Mouse (Mus musculus) E14TG2a.4 (cell line): ENCODE data around the gene Gga2.

Experiments used
- H3K27me3 ChIP-seq: 2 replicates; pipeline ENCODE4 v1.6.1; 2014; ENCODE audit warnings: low read length, control low read depth; ENCODE audit not compliant: insufficient read depth
- H3K36me3 ChIP-seq: 2 replicates; pipeline ENCODE4 v1.6.1; 2014; ENCODE audit warnings: low read length, control low read depth; ENCODE audit not compliant: insufficient read depth
- H3K4me1 ChIP-seq: replicated peaks from 2 replicates; pipeline ENCODE4 v1.6.1; 2014; ENCODE audit warnings: low read depth, low read length, control low read depth
- H3K4me3 ChIP-seq: replicated peaks from 2 replicates; pipeline ENCODE4 v1.5.1; 2014; ENCODE audit warnings: mild to moderate bottlenecking, low read length
- H3K9me3 ChIP-seq: 2 replicates; pipeline ENCODE4 v1.6.1; 2014; ENCODE audit warnings: low read length, control low read depth
- CTCF ChIP-seq: conservative IDR thresholded peaks from 2 replicates; pipeline ENCODE4 v1.5.1; 2014; ENCODE audit warnings: low read length
- NANOG ChIP-seq: IDR thresholded peaks from 2 replicates; pipeline ENCODE4 v1.6.1; 2014; ENCODE audit warnings: borderline replicate concordance, low read length, mixed read lengths
- POU5F1 ChIP-seq: IDR thresholded peaks from 2 replicates; pipeline ENCODE4 v1.6.1; 2014; ENCODE audit warnings: low read length, borderline replicate concordance

Gene Gga2

GRCm38 (mm10) chr7:121970250-121970649, 50.8 kb downstream of the Gga2 start:
- Histone ChIP-seq H3K27me3 (no peaks in the 10 kb centered on the region), H3K4me1 (no peaks in the 10 kb centered on the region), H3K36me3 (peaks cover 65% of the 10 kb centered on the region), H3K9me3 (no peaks in the 10 kb centered on the region), H3K4me3 (no peak overlapping the region)
- TF ChIP-seq CTCF (no peak), NANOG (no peak), POU5F1 (no peak)

GRCm38 (mm10) chr7:121968816-121969215, 52.2 kb downstream of the Gga2 start:
- Histone ChIP-seq H3K4me1 (no peaks in the 10 kb centered on the region), H3K9me3 (no peaks in the 10 kb centered on the region), H3K4me3 (no peak overlapping the region), H3K27me3 (no peaks in the 10 kb centered on the region), H3K36me3 (peaks cover 59% of the 10 kb centered on the region)
- TF ChIP-seq CTCF (no peak), NANOG (no peak), POU5F1 (no peak)

GRCm38 (mm10) chr7:121968242-121968641, 52.8 kb downstream of the Gga2 start:
- peaks cover 3% of the 10 kb centered on the region for H3K4me1 ChIP-seq
- peaks cover 56% of the 10 kb centered on the region for H3K36me3 ChIP-seq
- H3K4me3 ChIP-seq, result no peak overlapping the region
- H3K9me3 ChIP-seq, result no peaks in the 10 kb centered on the region
- H3K27me3 ChIP-seq, result no peaks in the 10 kb centered on the region
- TF ChIP-seq NANOG (no peak), CTCF (no peak), POU5F1 (no peak)

GRCm38 (mm10) chr7:121966169-121966568, 54.9 kb downstream of the Gga2 start:
- no peaks in the 10 kb centered on the region for H3K27me3 ChIP-seq
- H3K4me3 ChIP-seq, result no peak overlapping the region
- no peak for TF ChIP-seq CTCF
- no peak for TF ChIP-seq POU5F1
- H3K36me3 ChIP-seq, result peaks cover 57% of the 10 kb centered on the region
- peaks cover 24% of the 10 kb centered on the region for H3K4me1 ChIP-seq
- H3K9me3 ChIP-seq, result no peaks in the 10 kb centered on the region

- TF ChIP-seq NANOG, result no peak
- no peak for TF ChIP-seq POU5F1
- TF ChIP-seq CTCF, result peak; percentile 62
- no peak overlapping the region for H3K4me3 ChIP-seq
- H3K27me3 ChIP-seq, result no peaks in the 10 kb centered on the region
- H3K4me1 ChIP-seq, result peaks cover 30% of the 10 kb centered on the region
- no peaks in the 10 kb centered on the region for H3K9me3 ChIP-seq
- peaks cover 55% of the 10 kb centered on the region for H3K36me3 ChIP-seq
These were observed 57.1 kb downstream of the Gga2 start for GRCm38 (mm10) chr7:121963883-121964398.

- no peaks in the 10 kb centered on the region for H3K27me3 ChIP-seq
- TF ChIP-seq POU5F1, result no peak
- no peak for TF ChIP-seq NANOG
- TF ChIP-seq CTCF, result no peak
These were observed 58.5 kb downstream of the Gga2 start for GRCm38 (mm10) chr7:121962571-121962959.

GRCm38 (mm10) chr7:121961913-121962570, 59.0 kb downstream of the Gga2 start:
- Histone ChIP-seq H3K27me3 (no peaks in the 10 kb centered on the region), H3K36me3 (peaks cover 60% of the 10 kb centered on the region), H3K9me3 (no peaks in the 10 kb centered on the region), H3K4me1 (peaks cover 30% of the 10 kb centered on the region), H3K4me3 (no peak overlapping the region)
- TF ChIP-seq NANOG, result no peak

More at GRCm38 (mm10) chr7:121962571-121962959, 58.5 kb downstream of the Gga2 start:
- no peaks in the 10 kb centered on the region for H3K9me3 ChIP-seq
- H3K4me1 ChIP-seq, result peaks cover 30% of the 10 kb centered on the region
- H3K4me3 ChIP-seq, result no peak overlapping the region
- H3K36me3 ChIP-seq, result peaks cover 57% of the 10 kb centered on the region

GRCm38 (mm10) chr7:121955802-121956201, 65.2 kb downstream of the Gga2 start:
- Histone ChIP-seq H3K36me3 (peaks cover 57% of the 10 kb centered on the region), H3K27me3 (no peaks in the 10 kb centered on the region), H3K9me3 (no peaks in the 10 kb centered on the region), H3K4me3 (no peak overlapping the region), H3K4me1 (peaks cover 3% of the 10 kb centered on the region)
- no peak for TF ChIP-seq NANOG
- no peak for TF ChIP-seq POU5F1
- TF ChIP-seq CTCF, result no peak

- Histone ChIP-seq H3K4me1 (no peaks in the 10 kb centered on the region), H3K27me3 (no peaks in the 10 kb centered on the region), H3K9me3 (no peaks in the 10 kb centered on the region), H3K36me3 (peaks cover 58% of the 10 kb centered on the region), H3K4me3 (no peak overlapping the region)
- TF ChIP-seq CTCF (no peak), POU5F1 (no peak)
These were observed 65.9 kb downstream of the Gga2 start for GRCm38 (mm10) chr7:121954891-121955669.
